Mouse (Mus musculus) neural tube, embryonic 15.5 days (tissue): ENCODE results near the gene Grik5. TPM values are rescaled to one million over a fixed set of nuclear protein-coding genes. Genes with fewer than 3 reads are reported as not detected.

ENCODE experiments used
- ATAC-seq: fragments of 200-750 bp; cut with Nextera tagmentation; 2 replicates; pipeline ENCODE4 v1.8.0; 2017; ENCODE audit warnings: mild to moderate bottlenecking, moderate TSS enrichment, moderate library complexity; ENCODE audit not compliant: low FRiP score
- H3K27ac ChIP-seq: fragments of 300-500 bp; sonication (generic); replicated peaks from 2 replicates; pipeline ENCODE4 v1.5.1; 2015; ENCODE audit warnings: mild to moderate bottlenecking, inconsistent platforms
- H3K27me3 ChIP-seq: fragments of 300-500 bp; sonication (generic); replicated peaks from 2 replicates; pipeline ENCODE4 v1.6.1; 2015; ENCODE audit warnings: inconsistent platforms
- H3K36me3 ChIP-seq: fragments of 300-500 bp; sonication (generic); 2 replicates; pipeline ENCODE4 v1.6.1; 2015; ENCODE audit warnings: inconsistent platforms
- H3K4me1 ChIP-seq: fragments of 300-500 bp; sonication (generic); 2 replicates; pipeline ENCODE4 v1.6.1; 2015; ENCODE audit warnings: inconsistent platforms
- H3K4me2 ChIP-seq: fragments of 300-500 bp; sonication (generic); 2 replicates; pipeline ENCODE4 v1.6.1; 2015; ENCODE audit warnings: inconsistent platforms, mild to moderate bottlenecking, moderate library complexity
- H3K4me3 ChIP-seq: fragments of 300-500 bp; sonication (generic); replicated peaks from 2 replicates; pipeline ENCODE4 v1.5.1; 2015; ENCODE audit warnings: mild to moderate bottlenecking, inconsistent platforms
- H3K9ac ChIP-seq: fragments of 300-500 bp; sonication (generic); replicated peaks from 2 replicates; pipeline ENCODE4 v1.6.1; 2015; ENCODE audit warnings: mild to moderate bottlenecking, inconsistent platforms
- H3K9me3 ChIP-seq: fragments of 300-500 bp; sonication (generic); replicated peaks from 2 replicates; pipeline ENCODE4 v1.6.1; 2016; ENCODE audit warnings: inconsistent platforms
- WGBS: fragments of 180-500 bp; shearing (Covaris S2); methylation state at CpG from one replicate; pipeline ENCODE4 v1.1.7; 2015; ENCODE audit warnings: mixed read lengths; 5-methylcytosine and 5-hydroxymethylcytosine counted together
- polyA plus RNA-seq: library from polyadenylated mRNA; unstranded; fragments of >200 nt; fragmentation: Nextera tagmentation; extraction: Ambion mirVana; gene quantifications from 2 replicates; pipeline ENCODE4 v1.2.1, GENCODE M21; 2015

Grik5 gene
- polyA plus RNA-seq, 1 experiment from 2014 or later = 17.8 TPM

DNA sequence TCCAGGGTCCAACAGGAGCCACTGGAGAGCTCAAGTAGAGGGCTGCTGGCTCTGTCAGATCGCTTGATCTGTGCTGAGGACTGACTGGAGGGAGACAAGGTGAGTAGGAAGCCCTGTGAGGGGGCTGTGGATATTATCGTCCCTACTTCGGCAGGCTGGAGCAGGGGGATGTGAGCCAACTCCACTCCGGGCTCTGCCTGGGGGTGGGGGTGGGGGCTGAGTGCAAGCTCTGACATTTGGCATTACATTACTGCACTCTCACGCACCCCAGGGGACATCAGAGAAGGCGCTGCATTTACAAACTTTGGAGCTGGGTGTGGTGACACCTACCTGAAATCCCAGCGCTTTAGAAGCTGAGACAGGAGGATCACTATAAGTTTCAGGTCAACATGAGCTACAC lies 60.6 kb downstream of the Grik5 start:
- no peak overlapping the region for H3K4me3 ChIP-seq
- peaks cover 35% of the 10 kb centered on the region for H3K36me3 ChIP-seq
- peaks cover 46% of the 10 kb centered on the region for H3K4me1 ChIP-seq
- no peak overlapping the region for H3K27ac ChIP-seq
- no peak overlapping the region for H3K4me2 ChIP-seq
- WGBS = 68% methylated on average over 7 of the region's 7 CpGs
- no peak for ATAC-seq
- H3K27me3 ChIP-seq = peaks cover 14% of the 10 kb centered on the region
- H3K9ac ChIP-seq = no peak overlapping the region; the same call in 1 of the 2 replicates
- no peaks in the 10 kb centered on the region for H3K9me3 ChIP-seq

GRCm38 (mm10) chr7:25010090-25010913 lies 61.8 kb downstream of the Grik5 start:
- Histone ChIP-seq H3K36me3 (peaks cover 24% of the 10 kb centered on the region), H3K27me3 (peaks cover 14% of the 10 kb centered on the region), H3K9me3 (no peaks in the 10 kb centered on the region), H3K4me3 (peak overlapping the region; percentile 26), H3K4me2 (peak overlapping the region; percentile 57), H3K9ac (peak overlapping the region; percentile 56), H3K27ac (peak overlapping the region; percentile 95), H3K4me1 (peaks cover 55% of the 10 kb centered on the region)
- ATAC-seq = no peak
- WGBS = 2% methylated on average over 94 of the region's 97 CpGs

- Histone ChIP-seq H3K4me3 (peak overlapping the region; percentile 23), H3K9me3 (no peaks in the 10 kb centered on the region), H3K27ac (peak overlapping the region; percentile 95), H3K4me2 (peak overlapping the region; percentile 57), H3K27me3 (peaks cover 14% of the 10 kb centered on the region), H3K9ac (peak overlapping the region; percentile 56), H3K36me3 (peaks cover 13% of the 10 kb centered on the region), H3K4me1 (peaks cover 56% of the 10 kb centered on the region)
- WGBS = 5% methylated on average over 20 of the region's 20 CpGs
- ATAC-seq = peak; percentile 22
Observed at GRCm38 (mm10) chr7:25009099-25009700, 62.9 kb downstream of the Grik5 start.

DNA sequence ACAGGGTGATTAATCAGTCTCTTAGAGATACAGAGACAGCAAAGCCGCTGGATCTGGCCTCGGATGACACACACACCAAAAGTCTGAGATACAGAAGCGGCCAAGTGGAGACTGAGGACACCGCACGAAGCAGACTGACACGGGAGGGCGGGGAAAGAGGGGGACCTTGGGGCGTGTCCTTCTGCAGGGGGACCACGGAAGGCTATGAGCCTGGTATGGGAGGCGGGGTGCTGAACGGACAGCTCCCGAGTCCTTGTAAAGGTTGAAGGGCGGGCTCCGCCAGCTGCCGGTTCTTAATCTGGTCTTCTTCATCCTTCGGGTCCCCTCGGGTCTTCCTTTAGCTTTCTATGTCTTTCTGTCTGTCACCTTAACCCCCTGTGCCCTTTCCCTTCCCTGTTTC lies 63.5 kb downstream of the Grik5 start:
- ATAC-seq = peak; percentile 18
- Histone ChIP-seq H3K4me1 (peaks cover 62% of the 10 kb centered on the region), H3K27ac (peak overlapping the region; percentile 95), H3K4me3 (peak overlapping the region; percentile 23), H3K9ac (peak overlapping the region; percentile 56), H3K27me3 (peaks cover 14% of the 10 kb centered on the region), H3K36me3 (peaks cover 9% of the 10 kb centered on the region), H3K4me2 (peak overlapping the region; percentile 57), H3K9me3 (no peaks in the 10 kb centered on the region)
- WGBS = 2% methylated on average over 17 of the region's 17 CpGs

- ATAC-seq = peak; percentile 48
- H3K27me3 ChIP-seq = peaks cover 12% of the 10 kb centered on the region
Observed at GRCm38 (mm10) chr7:25007609-25008374, 64.4 kb downstream of the Grik5 start.

DNA sequence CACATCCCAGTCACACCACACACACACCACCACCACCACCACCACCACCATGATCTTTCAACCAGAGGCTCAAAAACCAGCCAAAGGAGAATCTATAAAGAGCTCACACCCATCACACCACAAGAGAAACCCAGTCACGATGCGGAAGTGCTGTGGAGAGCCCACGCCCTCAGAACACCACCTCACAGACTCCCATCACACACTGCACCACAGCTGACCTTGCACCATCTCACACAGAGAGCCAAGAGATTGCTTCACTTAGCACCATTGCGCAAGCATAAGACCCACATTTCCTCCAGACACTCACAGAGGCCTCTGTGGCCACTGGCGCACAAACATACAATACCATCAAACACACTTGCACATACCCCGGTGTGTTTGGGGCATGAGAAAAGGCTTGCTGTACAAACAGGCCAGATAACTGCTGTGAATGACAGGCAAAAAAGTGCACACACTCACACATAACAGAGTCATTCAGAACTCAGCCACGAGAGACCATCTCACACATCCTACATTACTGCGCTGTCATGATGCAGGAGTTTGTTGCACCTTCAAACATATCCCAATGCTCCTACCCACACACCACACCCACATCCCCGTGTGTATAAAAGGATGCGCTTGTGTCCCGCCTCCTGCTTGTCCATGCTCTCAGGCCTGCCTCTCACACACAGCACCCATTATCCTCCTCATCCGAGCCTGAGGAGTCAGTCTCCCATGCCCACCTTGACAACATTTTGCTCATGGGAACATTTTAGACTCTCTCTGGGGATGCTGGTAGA lies 65.4 kb downstream of the Grik5 start:
- Histone ChIP-seq H3K27ac (peak overlapping the region; percentile 95), H3K4me1 (peaks cover 79% of the 10 kb centered on the region), H3K9ac (no peak overlapping the region), H3K4me2 (peak overlapping the region; percentile 57), H3K4me3 (no peak overlapping the region), H3K27me3 (peaks cover 5% of the 10 kb centered on the region), H3K9me3 (no peaks in the 10 kb centered on the region), H3K36me3 (no peaks in the 10 kb centered on the region; the same call in 1 of the 2 replicates)
- WGBS = 70% methylated on average over 12 of the region's 12 CpGs
- no peak for ATAC-seq

More at GRCm38 (mm10) chr7:25007609-25008374, 64.4 kb downstream of the Grik5 start:
- Histone ChIP-seq H3K9me3 (no peaks in the 10 kb centered on the region), H3K36me3 (peaks cover 7% of the 10 kb centered on the region), H3K4me3 (peak overlapping the region; percentile 23; the same call in 1 of the 2 replicates), H3K9ac (peak overlapping the region; percentile 56), H3K27ac (peak overlapping the region; percentile 95), H3K4me1 (peaks cover 71% of the 10 kb centered on the region), H3K4me2 (peak overlapping the region; percentile 57)
- WGBS = 6% methylated on average over 8 of the region's 8 CpGs

GRCm38 (mm10) chr7:25006171-25006570 lies 66.0 kb downstream of the Grik5 start:
- peak; percentile 18; the same call in 1 of the 2 replicates for ATAC-seq
- H3K4me3 ChIP-seq = peak overlapping the region; percentile 78

GRCm38 (mm10) chr7:25005421-25006065 lies 66.6 kb downstream of the Grik5 start, which contains the start of gene Atp1a3:
Gene Atp1a3 (minus strand): TSS chr7:25005958.
- peak within 1 kb of the TSS; percentile 83 for H3K9ac ChIP-seq

More at GRCm38 (mm10) chr7:25006171-25006570, 66.0 kb downstream of the Grik5 start:
- peaks cover 81% of the 10 kb centered on the region for H3K4me1 ChIP-seq
- H3K27ac ChIP-seq = peak overlapping the region; percentile 95
- no peaks in the 10 kb centered on the region; the same call in 1 of the 2 replicates for H3K27me3 ChIP-seq
- no peaks in the 10 kb centered on the region; the same call in 1 of the 2 replicates for H3K36me3 ChIP-seq
- peak overlapping the region; percentile 83 for H3K9ac ChIP-seq
- H3K9me3 ChIP-seq = no peaks in the 10 kb centered on the region
- WGBS = 60% methylated on average over 3 of the region's 3 CpGs
- peak overlapping the region; percentile 57 for H3K4me2 ChIP-seq

DNA sequence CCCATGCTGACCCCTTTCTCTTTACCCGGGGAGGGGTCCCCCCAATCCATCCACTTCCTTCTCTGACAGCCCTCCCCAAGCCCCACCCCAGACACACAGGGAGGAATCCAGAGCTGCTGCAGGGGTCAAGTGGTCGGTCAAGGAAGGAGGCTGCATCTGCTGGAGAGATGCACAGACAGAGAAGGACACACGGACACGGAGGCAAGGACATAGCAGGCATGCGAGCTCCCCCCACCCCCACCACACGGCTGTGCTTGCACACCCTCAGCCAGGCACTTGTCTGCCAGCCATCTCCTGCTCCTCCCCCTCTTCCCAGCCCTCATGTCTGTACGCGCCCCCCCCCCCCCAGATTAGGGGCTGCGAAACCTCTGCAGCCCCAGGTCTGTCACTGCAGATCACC lies 67.3 kb downstream of the Grik5 start:
- Histone ChIP-seq H3K4me2 (peak overlapping the region; percentile 57), H3K27ac (peak overlapping the region; percentile 95), H3K36me3 (peaks cover 13% of the 10 kb centered on the region), H3K27me3 (no peaks in the 10 kb centered on the region), H3K4me3 (peak overlapping the region; percentile 78), H3K4me1 (peaks cover 68% of the 10 kb centered on the region), H3K9ac (peak overlapping the region; percentile 83), H3K9me3 (no peaks in the 10 kb centered on the region)
- no peak for ATAC-seq
- 42% methylated on average over 7 of the region's 9 CpGs for WGBS

More at GRCm38 (mm10) chr7:25005421-25006065, 66.6 kb downstream of the Grik5 start, which contains the start of gene Atp1a3:
- no peaks in the 10 kb centered on the region for H3K27me3 ChIP-seq
- H3K36me3 ChIP-seq = peaks cover 6% of the 10 kb centered on the region
- H3K27ac ChIP-seq = peak within 1 kb of the TSS; percentile 95
- WGBS = under 1% methylated on average over 53 of the region's 54 CpGs
- peaks cover 75% of the 10 kb centered on the region for H3K4me1 ChIP-seq
- no peaks in the 10 kb centered on the region for H3K9me3 ChIP-seq
- ATAC-seq = peak; percentile 85
- H3K4me3 ChIP-seq = peak within 1 kb of the TSS; percentile 78
- H3K4me2 ChIP-seq = peak within 1 kb of the TSS; percentile 57

DNA sequence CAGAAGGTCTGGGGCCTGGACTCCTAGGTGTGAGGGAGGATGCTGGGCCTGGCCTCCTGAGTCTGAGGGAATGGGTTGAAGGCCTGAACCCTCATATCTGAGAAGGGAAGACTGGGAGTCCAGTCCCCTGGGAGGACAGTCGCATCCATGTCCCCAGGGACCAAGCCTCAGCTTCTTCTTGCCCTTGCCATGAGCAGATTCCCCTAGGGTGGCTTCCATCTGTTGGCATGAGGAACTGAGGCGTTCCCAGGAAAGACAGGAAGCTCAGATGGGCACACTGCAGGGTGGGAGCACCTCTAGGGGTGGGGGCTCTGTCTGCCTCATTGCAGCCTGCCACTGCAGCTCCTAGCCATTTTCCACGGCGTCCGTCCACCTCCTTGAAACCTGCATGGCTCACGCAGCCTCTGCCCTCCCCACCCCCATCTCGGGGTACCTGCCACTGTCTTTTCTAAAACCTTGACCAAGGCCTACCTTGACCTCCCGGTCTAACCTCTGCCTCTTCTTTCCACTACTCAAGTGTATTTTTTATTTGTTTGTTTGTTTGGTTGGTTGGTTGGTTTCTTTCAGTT lies 68.2 kb downstream of the Grik5 start:
- H3K36me3 ChIP-seq = peaks cover 19% of the 10 kb centered on the region
- no peak for ATAC-seq
- peak overlapping the region; percentile 57 for H3K4me2 ChIP-seq
- 74% methylated on average over 8 of the region's 8 CpGs for WGBS
- H3K27me3 ChIP-seq = no peaks in the 10 kb centered on the region
- no peaks in the 10 kb centered on the region for H3K9me3 ChIP-seq
- peaks cover 59% of the 10 kb centered on the region for H3K4me1 ChIP-seq
- H3K9ac ChIP-seq = peak overlapping the region; percentile 83
- peak overlapping the region; percentile 95 for H3K27ac ChIP-seq
- H3K4me3 ChIP-seq = peak overlapping the region; percentile 78
